Mouse (Mus musculus) hindbrain, embryonic 10.5 days (tissue): ENCODE results near the gene Asphd2. TPM values are rescaled to one million over a fixed set of nuclear protein-coding genes. Genes with fewer than 3 reads are reported as not detected.
A peak's percentile ranks its signal among the peaks of the same experiment; 100 is the strongest.

Source experiments
- DNase-seq: peaks from one replicate; pipeline ENCODE4 v3.0.0-alpha.2; 2017; ENCODE audit warnings: low spot score
- H3K27ac ChIP-seq: fragments of 300-500 bp; sonication (generic); 2 replicates; pipeline ENCODE4 v1.5.1; 2016; ENCODE audit warnings: mild to moderate bottlenecking, moderate library complexity
- H3K27me3 ChIP-seq: fragments of 300-500 bp; sonication (generic); 2 replicates; pipeline ENCODE4 v1.6.1; 2016; ENCODE audit warnings: mild to moderate bottlenecking; ENCODE audit not compliant: poor library complexity, insufficient read depth, severe bottlenecking
- H3K36me3 ChIP-seq: fragments of 300-500 bp; sonication (generic); 2 replicates; pipeline ENCODE4 v1.6.1; 2016; ENCODE audit warnings: mild to moderate bottlenecking, moderate library complexity
- H3K4me1 ChIP-seq: fragments of 300-500 bp; sonication (generic); replicated peaks from 2 replicates; pipeline ENCODE4 v1.6.1; 2016; ENCODE audit warnings: mild to moderate bottlenecking
- H3K4me3 ChIP-seq: fragments of 300-500 bp; sonication (generic); 2 replicates; pipeline ENCODE4 v1.5.1; 2016; ENCODE audit warnings: mild to moderate bottlenecking, moderate library complexity
- H3K9me3 ChIP-seq: fragments of 300-500 bp; sonication (generic); 2 replicates; pipeline ENCODE4 v1.6.1; 2016; ENCODE audit warnings: mild to moderate bottlenecking, moderate library complexity
- WGBS: fragments of 180-500 bp; shearing (Covaris S2); methylation state at CpG from one replicate; pipeline ENCODE4 v1.1.7; 2016; 5-methylcytosine and 5-hydroxymethylcytosine counted together
- polyA plus RNA-seq: library from polyadenylated mRNA; unstranded; fragments of >200 nt; fragmentation: Nextera tagmentation; extraction: Ambion mirVana; gene quantifications from 2 replicates; pipeline ENCODE4 v1.2.1, GENCODE M21; 2016

The Asphd2 gene
- polyA plus RNA-seq, 1 experiment from 2014 or later, result 24.8 TPM

- no peak for DNase-seq
- H3K36me3 ChIP-seq, result peaks cover 65% of the 10 kb centered on the region
- H3K27me3 ChIP-seq, result no peaks in the 10 kb centered on the region
- H3K27ac ChIP-seq, result no peak overlapping the region
- H3K4me3 ChIP-seq, result no peak overlapping the region
- WGBS, result 84% methylated on average over 7 of the region's 7 CpGs
- peaks cover 26% of the 10 kb centered on the region for H3K4me1 ChIP-seq
- no peaks in the 10 kb centered on the region for H3K9me3 ChIP-seq
These were observed 55.5 kb downstream of the Asphd2 start for GRCm38 (mm10) chr5:112339215-112339614.

- no peak for DNase-seq
- no peak overlapping the region for H3K27ac ChIP-seq
- H3K4me3 ChIP-seq, result no peak overlapping the region
- peaks cover 88% of the 10 kb centered on the region for H3K36me3 ChIP-seq
- H3K27me3 ChIP-seq, result no peaks in the 10 kb centered on the region
- no peaks in the 10 kb centered on the region for H3K9me3 ChIP-seq
- 95% methylated on average over 22 of the region's 22 CpGs for WGBS
- H3K4me1 ChIP-seq, result peaks cover 8% of the 10 kb centered on the region
These were observed 57.7 kb downstream of the Asphd2 start for GRCm38 (mm10) chr5:112337004-112337403.

GRCm38 (mm10) chr5:112335473-112335872, 59.2 kb downstream of the Asphd2 start:
- Histone ChIP-seq H3K27ac (no peak overlapping the region), H3K4me3 (no peak overlapping the region), H3K36me3 (peaks cover 99% of the 10 kb centered on the region), H3K4me1 (no peaks in the 10 kb centered on the region), H3K27me3 (no peaks in the 10 kb centered on the region), H3K9me3 (no peaks in the 10 kb centered on the region)
- WGBS, result 39% methylated on average over 2 of the region's 2 CpGs
- DNase-seq, result peak; percentile 54

Other genes with a start within 250 kb of the Asphd2 start
- gene Cryba4, start 142.3 kb downstream of the Asphd2 start, polyA plus RNA-seq, result 0.35 and 1.4 TPM in 2 replicates
- 0.19 and 0.42 TPM in 2 replicates for gene Crybb1, start 139.1 kb downstream of the Asphd2 start, polyA plus RNA-seq
- 37.2 and 40.9 TPM in 2 replicates for gene Tpst2, start 118.2 kb downstream of the Asphd2 start, polyA plus RNA-seq
- gene Tfip11, start 68.5 kb downstream of the Asphd2 start, polyA plus RNA-seq, result 39.9 and 43.7 TPM in 2 replicates
- gene Srrd, start 51.8 kb downstream of the Asphd2 start, polyA plus RNA-seq, result 52.5 and 53.2 TPM in 2 replicates
- 35.8 and 36.7 TPM in 2 replicates for gene Hps4, start 51.8 kb downstream of the Asphd2 start, polyA plus RNA-seq
- 0.14 and 0.30 TPM in 2 replicates for gene Gm6583, start 38.8 kb downstream of the Asphd2 start, polyA plus RNA-seq
- 0.14 TPM in 1 of 2 replicates, not detected in the other for gene Gm6588, start 54.6 kb upstream of the Asphd2 start, polyA plus RNA-seq
- 1.4 and 6.0 TPM in 2 replicates for gene Sez6l, start 182.3 kb upstream of the Asphd2 start, polyA plus RNA-seq